Mouse (Mus musculus) intestine, embryonic 14.5 days (tissue): ENCODE measurements around the gene D630003M21Rik. TPM values are rescaled to one million over a fixed set of nuclear protein-coding genes. Genes with fewer than 3 reads are reported as not detected.

Experiments used
- ATAC-seq: fragments of 200-750 bp; cut with Nextera tagmentation; replicated peaks from 2 replicates; pipeline ENCODE4 v1.8.0; 2017; ENCODE audit warnings: low read depth, moderate number of reproducible peaks, moderate TSS enrichment, moderate library complexity; ENCODE audit not compliant: low FRiP score, low TSS enrichment
- DNase-seq: peaks from one replicate; pipeline ENCODE4 v3.0.0-alpha.2; 2018; ENCODE audit warnings: low spot score
- H3K27ac ChIP-seq: fragments of 300-500 bp; sonication (generic); 2 replicates; pipeline ENCODE4 v1.5.1; 2014; ENCODE audit warnings: low read depth, mild to moderate bottlenecking, control low read depth
- H3K27me3 ChIP-seq: fragments of 300-500 bp; sonication (generic); replicated peaks from 2 replicates; pipeline ENCODE4 v1.6.1; 2014; ENCODE audit warnings: low read length, control low read depth; ENCODE audit not compliant: control insufficient read depth, insufficient read depth
- H3K36me3 ChIP-seq: fragments of 300-500 bp; sonication (generic); 2 replicates; pipeline ENCODE4 v1.6.1; 2014; ENCODE audit warnings: low read length, control low read depth; ENCODE audit not compliant: control insufficient read depth, insufficient read depth
- H3K4me1 ChIP-seq: fragments of 300-500 bp; sonication (generic); replicated peaks from 2 replicates; pipeline ENCODE4 v1.6.1; 2014; ENCODE audit warnings: low read length, control low read depth, mixed read lengths; ENCODE audit not compliant: control insufficient read depth, insufficient read depth
- H3K4me2 ChIP-seq: fragments of 300-500 bp; sonication (generic); 2 replicates; pipeline ENCODE4 v1.6.1; 2014; ENCODE audit warnings: low read length
- H3K4me3 ChIP-seq: fragments of 300-500 bp; sonication (generic); 2 replicates; pipeline ENCODE4 v1.5.1; 2014; ENCODE audit warnings: low read depth, low read length, control low read depth, mixed read lengths
- H3K9ac ChIP-seq: fragments of 300-500 bp; sonication (generic); 2 replicates; pipeline ENCODE4 v1.6.1; 2014; ENCODE audit warnings: mild to moderate bottlenecking, low read length
- H3K9me3 ChIP-seq: fragments of 300-500 bp; sonication (generic); 2 replicates; pipeline ENCODE4 v1.6.1; 2016; ENCODE audit warnings: low read length, control low read depth; ENCODE audit not compliant: control insufficient read depth
- WGBS: fragments of 180-500 bp; shearing (Covaris S2); extraction: QIAGEN DNeasy Blood & Tissue Kit; methylation state at CpG from one replicate; pipeline ENCODE4 v1.1.7; 2014; 5-methylcytosine and 5-hydroxymethylcytosine counted together
- polyA plus RNA-seq: library from polyadenylated mRNA; unstranded; fragments of >200 nt; fragmentation: Nextera tagmentation; extraction: Ambion mirVana; gene quantifications from 2 replicates; pipeline ENCODE4 v1.2.1, GENCODE M21; 2014

Gene D630003M21Rik
- polyA plus RNA-seq, 1 experiment from 2014 or later: 1.5 TPM

DNA sequence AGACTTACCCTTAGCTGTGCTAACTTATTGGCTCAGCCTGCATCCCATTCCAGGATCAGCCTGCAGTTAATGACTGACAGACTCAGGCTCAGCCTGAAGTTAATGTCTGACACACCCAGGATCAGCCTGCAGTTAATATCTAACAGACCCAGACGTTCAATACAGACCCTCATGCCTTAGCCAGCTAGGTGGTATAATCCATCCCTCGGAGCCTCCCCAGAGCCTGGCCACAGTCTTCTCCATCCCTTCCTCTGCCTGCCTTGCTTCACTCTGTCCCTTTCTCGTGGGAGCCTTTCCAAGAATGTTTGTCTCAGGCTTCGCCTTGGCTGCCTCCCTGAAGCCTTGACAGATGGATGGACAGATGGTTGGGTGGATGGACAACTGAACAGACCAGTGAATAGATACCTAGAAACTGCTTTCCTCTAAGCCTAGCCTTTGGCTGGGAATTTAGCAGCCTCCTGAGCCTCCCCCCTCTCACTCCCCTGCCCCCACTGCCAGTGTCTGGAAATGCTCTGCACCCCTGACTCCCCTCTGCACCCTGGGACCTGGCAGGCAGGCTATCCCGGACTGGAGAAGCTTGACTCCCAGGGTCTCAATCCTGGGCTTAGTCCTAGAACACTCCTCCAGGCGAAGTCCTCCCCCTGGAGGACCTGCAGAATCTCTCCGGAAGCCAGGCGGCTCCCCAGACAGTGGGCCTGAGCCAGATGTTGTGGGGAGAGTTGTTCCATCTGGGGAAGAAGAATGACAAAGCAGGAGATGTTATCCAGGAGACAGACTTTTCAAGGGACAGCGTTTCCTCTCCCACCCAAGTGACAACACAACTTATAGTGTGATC is 13.5 kb downstream of the D630003M21Rik start:
- Histone ChIP-seq H3K27me3 (no peaks in the 10 kb centered on the region), H3K4me2 (no peak overlapping the region), H3K4me1 (peaks cover 29% of the 10 kb centered on the region), H3K36me3 (no peaks in the 10 kb centered on the region), H3K27ac (peak overlapping the region; percentile 16; the same call in 1 of the 2 replicates), H3K4me3 (no peak overlapping the region), H3K9ac (no peak overlapping the region), H3K9me3 (no peaks in the 10 kb centered on the region)
- 28% methylated on average over 9 of the region's 9 CpGs for WGBS
- DNase-seq (peak; percentile 69), ATAC-seq (peak; percentile 45; the same call in 1 of the 2 replicates)

DNA sequence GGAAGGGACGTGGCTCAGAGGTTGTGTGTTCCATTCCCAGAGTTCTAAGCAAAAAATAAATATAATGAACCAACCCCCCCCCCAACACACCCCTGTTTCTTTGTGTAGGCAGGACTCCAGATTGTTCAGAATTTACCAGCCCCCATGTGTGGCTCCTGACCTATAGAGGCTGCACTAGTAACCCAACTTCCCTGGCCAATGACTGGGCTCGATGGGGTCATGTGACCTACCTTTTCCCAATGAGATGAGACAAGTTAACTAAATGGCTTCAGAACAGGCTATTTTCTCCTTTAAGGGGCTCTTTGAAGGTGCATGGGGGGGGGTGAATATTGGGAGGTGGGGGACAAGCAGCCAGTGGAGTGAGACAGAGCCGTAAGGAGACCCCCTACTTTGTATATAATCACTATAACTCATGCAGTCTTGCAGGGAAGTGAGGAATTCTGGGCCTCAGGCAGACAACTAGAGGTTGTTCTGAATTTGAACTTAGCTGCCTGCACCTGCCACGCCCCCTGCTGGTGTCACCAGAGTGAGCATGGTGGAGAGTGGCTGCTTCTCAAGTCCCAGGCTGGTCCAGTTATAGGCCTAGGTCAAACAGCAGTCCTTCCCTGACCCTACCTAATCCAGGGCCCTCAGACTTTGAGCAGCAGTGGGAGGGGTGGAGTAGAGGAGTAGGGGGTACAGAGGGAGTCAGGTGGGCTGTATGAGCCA is 17.1 kb downstream of the D630003M21Rik start:
- 66% methylated on average over 4 of the region's 4 CpGs for WGBS
- peaks cover 33% of the 10 kb centered on the region for H3K4me1 ChIP-seq

DNA sequence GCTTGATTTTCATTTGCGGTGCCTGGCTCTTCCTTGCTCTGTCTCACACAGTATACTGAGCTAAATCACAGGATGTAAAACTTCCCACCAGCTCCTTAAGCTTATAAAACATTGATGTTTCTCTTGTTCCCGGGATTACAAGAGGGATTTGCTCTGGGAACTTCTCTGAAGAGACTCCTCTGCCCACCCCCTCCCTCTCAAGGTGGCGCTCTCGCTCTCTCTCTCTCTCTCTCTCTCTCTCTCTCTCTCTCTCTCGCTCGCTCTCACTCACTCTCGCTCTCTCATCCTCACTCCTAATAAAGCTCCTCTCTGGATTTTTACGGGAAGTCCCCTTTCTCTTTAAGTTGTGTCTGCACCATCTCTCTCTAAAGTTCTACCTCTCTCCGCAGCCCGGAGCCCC is 18.1 kb downstream of the D630003M21Rik start:
- Histone ChIP-seq H3K36me3 (no peaks in the 10 kb centered on the region), H3K4me1 (peaks cover 26% of the 10 kb centered on the region), H3K4me2 (peak overlapping the region; percentile 13; the same call in 1 of the 2 replicates), H3K4me3 (no peak overlapping the region), H3K27me3 (no peaks in the 10 kb centered on the region), H3K9me3 (no peaks in the 10 kb centered on the region), H3K9ac (0 out of 2 replicates have a peak overlapping the region, but pooled peaks have one; percentile 7), H3K27ac (no peak overlapping the region; the same call in 1 of the 2 replicates)
- no peak for DNase-seq
- 25% methylated on average over 10 of the region's 10 CpGs for whole genome bisulfite sequencing
- ATAC-seq: no peak

More for the DNA sequence above, 17.1 kb downstream of the D630003M21Rik start:
- Histone ChIP-seq H3K4me2 (no peak overlapping the region), H3K36me3 (no peaks in the 10 kb centered on the region), H3K9ac (no peak overlapping the region), H3K9me3 (no peaks in the 10 kb centered on the region), H3K27me3 (no peaks in the 10 kb centered on the region), H3K4me3 (no peak overlapping the region), H3K27ac (no peak overlapping the region)
- DNase-seq (no peak), ATAC-seq (no peak)

GRCm38 (mm10) chr2:158210503-158210902 is 18.5 kb downstream of the D630003M21Rik start:
- no peaks in the 10 kb centered on the region for H3K9me3 ChIP-seq
- no peak overlapping the region for H3K9ac ChIP-seq

DNA sequence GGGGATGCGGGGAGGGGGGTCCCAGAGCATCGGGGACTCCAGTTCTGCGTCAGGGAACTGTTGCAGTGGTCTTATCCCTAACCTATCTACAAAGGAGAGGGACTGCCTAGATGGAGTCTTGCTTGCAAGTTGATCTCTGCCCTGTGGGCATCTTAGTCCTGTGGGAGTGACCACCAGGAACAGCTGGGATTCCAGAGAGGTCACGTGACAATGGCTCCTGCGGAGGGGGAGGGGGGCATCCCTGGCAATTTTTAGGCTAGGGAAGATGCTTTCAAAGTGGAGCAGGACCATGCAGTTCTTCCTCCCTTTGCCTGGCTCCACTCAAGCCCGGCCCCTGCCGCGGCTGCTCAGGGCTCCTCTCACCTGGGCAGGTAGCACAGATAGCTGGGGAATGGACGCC is 19.2 kb downstream of the D630003M21Rik start:
- no peak for DNase-seq
- H3K9ac ChIP-seq: no peak overlapping the region

More at GRCm38 (mm10) chr2:158210503-158210902, 18.5 kb downstream of the D630003M21Rik start:
- DNase-seq (no peak), ATAC-seq (no peak)
- H3K27me3 ChIP-seq: no peaks in the 10 kb centered on the region
- H3K4me1 ChIP-seq: peaks cover 23% of the 10 kb centered on the region
- H3K27ac ChIP-seq: no peak overlapping the region; the same call in 1 of the 2 replicates
- H3K4me2 ChIP-seq: no peak overlapping the region
- H3K36me3 ChIP-seq: no peaks in the 10 kb centered on the region
- no peak overlapping the region for H3K4me3 ChIP-seq
- 53% methylated on average over 4 of the region's 4 CpGs for WGBS

DNA sequence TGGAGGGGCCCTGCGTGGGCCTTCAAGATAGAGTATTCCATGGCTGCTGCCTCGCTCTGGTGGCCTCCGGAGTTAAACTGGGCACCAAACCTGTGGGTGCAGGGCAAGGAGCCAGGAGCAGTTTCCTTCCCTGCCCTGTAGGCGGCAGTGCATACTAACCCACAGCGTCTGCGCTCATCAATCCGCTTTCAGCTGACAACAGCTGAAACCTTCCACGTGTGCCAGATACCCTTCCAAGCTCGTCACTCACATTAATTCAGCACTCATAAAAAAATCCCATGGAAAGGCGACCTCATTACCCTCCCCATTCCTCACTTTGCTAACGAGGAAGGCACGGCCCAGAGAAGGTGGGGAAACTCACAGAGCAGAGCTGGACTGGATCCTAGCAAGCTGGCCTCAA is 21.2 kb downstream of the D630003M21Rik start:
- no peaks in the 10 kb centered on the region for H3K27me3 ChIP-seq
- ATAC-seq (no peak), DNase-seq (peak; percentile 81)
- H3K9me3 ChIP-seq: no peaks in the 10 kb centered on the region
- no peaks in the 10 kb centered on the region for H3K36me3 ChIP-seq
- no peak overlapping the region for H3K4me3 ChIP-seq
- peaks cover 11% of the 10 kb centered on the region for H3K4me1 ChIP-seq
- no peak overlapping the region for H3K4me2 ChIP-seq
- 14% methylated on average over 12 of the region's 12 CpGs for WGBS
- no peak overlapping the region for H3K27ac ChIP-seq
- no peak overlapping the region for H3K9ac ChIP-seq

More for the DNA sequence above, 19.2 kb downstream of the D630003M21Rik start:
- Histone ChIP-seq H3K4me1 (peaks cover 16% of the 10 kb centered on the region), H3K27ac (no peak overlapping the region), H3K9me3 (no peaks in the 10 kb centered on the region), H3K27me3 (no peaks in the 10 kb centered on the region), H3K4me3 (no peak overlapping the region), H3K36me3 (no peaks in the 10 kb centered on the region), H3K4me2 (no peak overlapping the region)
- 61% methylated on average over 9 of the region's 9 CpGs for WGBS
- no peak for ATAC-seq

DNA sequence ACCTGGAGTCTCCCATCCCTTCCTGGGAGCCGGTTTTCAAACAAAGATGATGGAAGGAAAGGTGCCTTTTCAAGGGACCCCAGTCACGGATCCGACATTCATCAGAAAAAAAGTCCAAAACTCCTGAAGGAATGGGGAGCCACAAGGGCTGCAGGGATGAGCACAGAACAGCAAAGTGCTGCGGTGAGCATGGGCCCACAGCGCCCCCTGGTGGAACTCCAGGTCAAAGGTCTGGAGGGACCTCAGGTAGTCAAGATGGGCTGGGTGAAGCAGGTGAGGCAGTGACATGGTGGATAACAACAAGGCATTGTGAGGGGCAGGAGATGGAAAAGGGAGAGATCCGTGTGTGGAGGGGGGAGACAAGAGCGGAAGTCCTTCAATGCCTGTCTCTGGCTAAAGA is 24.9 kb downstream of the D630003M21Rik start:
- Histone ChIP-seq H3K9me3 (no peaks in the 10 kb centered on the region), H3K9ac (no peak overlapping the region)
- WGBS: 7% methylated on average over 7 of the region's 7 CpGs

GRCm38 (mm10) chr2:158203686-158204085 is 25.3 kb downstream of the D630003M21Rik start:
- Histone ChIP-seq H3K9ac (no peak overlapping the region), H3K36me3 (no peaks in the 10 kb centered on the region), H3K4me1 (no peaks in the 10 kb centered on the region), H3K27me3 (no peaks in the 10 kb centered on the region), H3K4me2 (no peak overlapping the region), H3K4me3 (no peak overlapping the region), H3K27ac (no peak overlapping the region), H3K9me3 (no peaks in the 10 kb centered on the region)
- DNase-seq: no peak
- ATAC-seq: no peak
- WGBS: 84% methylated on average over 4 of the region's 4 CpGs

More for the DNA sequence above, 24.9 kb downstream of the D630003M21Rik start:
- ATAC-seq (peak; percentile 41; the same call in 1 of the 2 replicates), DNase-seq (peak; percentile 93)
- no peak overlapping the region for H3K27ac ChIP-seq
- H3K4me3 ChIP-seq: no peak overlapping the region
- H3K4me2 ChIP-seq: no peak overlapping the region
- no peaks in the 10 kb centered on the region for H3K27me3 ChIP-seq
- no peaks in the 10 kb centered on the region for H3K36me3 ChIP-seq
- H3K4me1 ChIP-seq: no peaks in the 10 kb centered on the region
